Mouse (Mus musculus) embryonic fibroblast, embryonic 13.5 days (primary cell): ENCODE measurements around the gene Rad51ap1.

ENCODE experiments used
- CTCF ChIP-seq: IDR thresholded peaks from 2 replicates; pipeline ENCODE4 v1.5.1; 2011; ENCODE audit warnings: mild to moderate bottlenecking, control low read depth, low read length, moderate library complexity, borderline replicate concordance; ENCODE audit not compliant: insufficient read depth
- POLR2A ChIP-seq: IDR thresholded peaks from 2 replicates; pipeline ENCODE4 v1.6.1; 2011; ENCODE audit warnings: low read depth, mild to moderate bottlenecking, control low read depth, low read length, moderate library complexity

DNA sequence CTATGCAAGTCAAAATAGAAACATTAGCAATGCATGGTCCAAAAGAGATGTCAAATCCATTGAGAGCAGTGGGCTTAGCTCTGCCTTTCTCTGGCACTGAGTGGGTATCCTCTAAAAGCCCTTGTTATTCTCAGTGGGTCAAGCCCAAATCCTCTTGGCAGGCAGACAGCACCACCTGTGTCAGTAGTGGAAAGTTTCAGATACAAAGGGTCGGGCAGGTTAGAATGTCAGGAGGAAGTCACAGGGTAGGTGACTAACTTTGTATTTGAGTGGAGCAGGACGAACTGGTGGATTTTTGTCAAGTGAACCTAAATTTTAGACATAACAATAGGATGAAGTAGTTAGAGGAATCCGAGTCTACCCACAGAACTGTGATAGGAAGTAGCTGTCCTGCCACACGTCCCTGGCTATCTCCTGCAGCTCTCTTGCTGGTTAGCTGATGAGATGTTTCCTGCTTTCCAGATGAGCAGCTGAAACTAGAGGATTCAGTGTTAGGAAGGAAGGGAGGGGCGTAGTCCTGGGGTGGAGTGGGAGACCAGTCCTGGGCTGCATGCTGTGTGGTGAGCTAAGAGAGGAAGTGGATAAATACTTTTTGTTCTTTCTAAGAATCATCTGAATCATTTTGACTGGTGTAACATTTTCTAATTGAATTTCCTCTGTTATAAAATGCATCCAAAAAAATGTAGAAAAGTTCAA is 42.3 kb upstream of the Rad51ap1 start:
- TF ChIP-seq POLR2A (no peak), CTCF (no peak)
